Mouse (Mus musculus): ENCODE measurements around the gene Lgals9. TPM values are rescaled to one million over a fixed set of nuclear protein-coding genes. Genes with fewer than 3 reads are reported as not detected.

Gene Lgals9
- total and polyA plus RNA-seq, 2 experiments from 2014 or later: 15.7 to 16.5 TPM

- Histone ChIP-seq H3K36me3 (ENCODE audit: insufficient read depth, low read length) (peaks cover 30% of the 10 kb centered on the region), H3K27ac (ENCODE audit: low read depth, low read length) (no peak overlapping the region), H3K4me3 (ENCODE audit: low read depth, low read length) (no peak overlapping the region), H3K9ac (replicated peaks; ENCODE audit: low read length, poor library complexity, severe bottlenecking) (no peak overlapping the region), H3K27me3 (ENCODE audit: insufficient read depth, low read length) (no peaks in the 10 kb centered on the region), H3K9me3 (ENCODE audit: low read length) (no peaks in the 10 kb centered on the region), H3K4me1 (ENCODE audit: insufficient read depth, low read length) (no peaks in the 10 kb centered on the region), H3K4me2 (ENCODE audit: low read depth, low read length, poor library complexity, severe bottlenecking) (no peak overlapping the region)
- TF ChIP-seq CTCF (IDR thresholded peaks at IDR 0.05): no peak
- 57% methylated on average over 12 of the region's 12 CpGs for WGBS
- DNase-seq (ENCODE audit: low spot score) (peak; percentile 44), ATAC-seq (ENCODE audit: low FRiP score) (no peak)
Measured at GRCm38 (mm10) chr11:79016236-79016635, 31.5 kb upstream of the Lgals9 start.

- Histone ChIP-seq H3K36me3 (ENCODE audit: insufficient read depth, low read length) (peaks cover 27% of the 10 kb centered on the region), H3K4me1 (ENCODE audit: insufficient read depth, low read length) (no peaks in the 10 kb centered on the region), H3K9me3 (ENCODE audit: low read length) (no peaks in the 10 kb centered on the region), H3K27me3 (ENCODE audit: insufficient read depth, low read length) (no peaks in the 10 kb centered on the region), H3K4me2 (ENCODE audit: low read depth, low read length, poor library complexity, severe bottlenecking) (no peak overlapping the region), H3K27ac (ENCODE audit: low read depth, low read length) (no peak overlapping the region), H3K9ac (replicated peaks; ENCODE audit: low read length, poor library complexity, severe bottlenecking) (no peak overlapping the region), H3K4me3 (ENCODE audit: low read depth, low read length) (no peak overlapping the region)
- TF ChIP-seq CTCF (IDR thresholded peaks at IDR 0.05): no peak
- DNase-seq (ENCODE audit: low spot score): no peak
- WGBS: 89% methylated on average over 24 of the region's 24 CpGs
- ATAC-seq (ENCODE audit: low FRiP score): no peak
Measured at GRCm38 (mm10) chr11:79015660-79016215, 31.0 kb upstream of the Lgals9 start.

DNA sequence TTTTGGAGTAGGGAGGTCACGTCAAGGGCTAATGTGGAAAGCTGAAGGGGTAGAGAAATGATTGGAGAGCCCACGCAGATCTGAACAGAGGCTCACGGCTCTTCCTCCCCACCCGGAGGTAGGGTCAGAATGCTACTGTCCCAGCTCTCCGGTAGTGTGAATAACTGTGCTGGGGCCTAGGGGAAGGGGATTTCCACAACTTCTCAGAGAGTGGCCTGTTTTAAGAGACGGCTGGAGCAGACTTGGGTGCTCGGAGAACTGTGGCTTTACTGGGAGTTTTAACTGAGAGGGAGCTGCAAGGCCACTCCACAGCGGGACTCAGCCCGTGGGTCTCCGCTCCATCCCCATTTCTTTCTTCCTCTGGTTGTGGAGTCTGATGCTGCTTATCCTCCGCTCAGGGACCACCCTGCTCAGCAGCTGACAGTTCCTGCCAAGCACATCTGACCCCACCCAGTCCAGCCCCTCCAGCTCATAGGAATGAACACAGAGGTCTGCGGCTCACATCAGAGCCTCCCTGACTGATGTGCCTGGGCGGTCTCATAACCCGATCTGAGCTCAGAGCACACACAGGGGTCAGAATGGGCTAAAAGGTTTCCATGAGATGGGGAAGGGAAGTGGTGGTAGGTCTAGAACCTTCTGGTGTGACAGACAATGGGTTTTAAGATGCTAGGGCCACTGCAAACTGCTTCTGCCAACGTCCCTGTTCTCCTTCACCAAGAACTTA, 30.0 kb upstream of the Lgals9 start:
- no peak overlapping the region for H3K27ac ChIP-seq (ENCODE audit: low read depth, low read length)
- H3K9ac ChIP-seq (replicated peaks; ENCODE audit: low read length, poor library complexity, severe bottlenecking): no peak overlapping the region
- no peaks in the 10 kb centered on the region for H3K4me1 ChIP-seq (ENCODE audit: insufficient read depth, low read length)
- peaks cover 18% of the 10 kb centered on the region for H3K36me3 ChIP-seq (ENCODE audit: insufficient read depth, low read length)
- TF ChIP-seq CTCF (IDR thresholded peaks at IDR 0.05): no peak
- H3K9me3 ChIP-seq (ENCODE audit: low read length): no peaks in the 10 kb centered on the region
- no peak for ATAC-seq (ENCODE audit: low FRiP score)
- 59% methylated on average over 15 of the region's 15 CpGs for WGBS
- H3K4me3 ChIP-seq (ENCODE audit: low read depth, low read length): no peak overlapping the region
- H3K27me3 ChIP-seq (ENCODE audit: insufficient read depth, low read length): no peaks in the 10 kb centered on the region
- DNase-seq (ENCODE audit: low spot score): no peak
- H3K4me2 ChIP-seq (ENCODE audit: low read depth, low read length, poor library complexity, severe bottlenecking): no peak overlapping the region

- WGBS: 63% methylated on average over 9 of the region's 9 CpGs
- H3K36me3 ChIP-seq (ENCODE audit: insufficient read depth, low read length): peaks cover 16% of the 10 kb centered on the region
- no peaks in the 10 kb centered on the region for H3K9me3 ChIP-seq (ENCODE audit: low read length)
- H3K27ac ChIP-seq (ENCODE audit: low read depth, low read length): no peak overlapping the region
- H3K27me3 ChIP-seq (ENCODE audit: insufficient read depth, low read length): no peaks in the 10 kb centered on the region
- H3K4me2 ChIP-seq (ENCODE audit: low read depth, low read length, poor library complexity, severe bottlenecking): no peak overlapping the region
- no peaks in the 10 kb centered on the region for H3K4me1 ChIP-seq (ENCODE audit: insufficient read depth, low read length)
- H3K9ac ChIP-seq (replicated peaks; ENCODE audit: low read length, poor library complexity, severe bottlenecking): no peak overlapping the region
- DNase-seq (ENCODE audit: low spot score) (no peak), ATAC-seq (ENCODE audit: low FRiP score) (no peak)
- TF ChIP-seq CTCF (IDR thresholded peaks at IDR 0.05): no peak
- H3K4me3 ChIP-seq (ENCODE audit: low read depth, low read length): no peak overlapping the region
Measured at GRCm38 (mm10) chr11:79013806-79014205, 29.1 kb upstream of the Lgals9 start.

GRCm38 (mm10) chr11:79013056-79013455, 28.3 kb upstream of the Lgals9 start:
- peaks cover 11% of the 10 kb centered on the region; the same call in 1 of the 2 replicates for H3K36me3 ChIP-seq (ENCODE audit: insufficient read depth, low read length)
- no peak overlapping the region for H3K9ac ChIP-seq (replicated peaks; ENCODE audit: low read length, poor library complexity, severe bottlenecking)
- DNase-seq (ENCODE audit: low spot score) (no peak), ATAC-seq (ENCODE audit: low FRiP score) (no peak)
- H3K4me3 ChIP-seq (ENCODE audit: low read depth, low read length): no peak overlapping the region
- no peak overlapping the region for H3K4me2 ChIP-seq (ENCODE audit: low read depth, low read length, poor library complexity, severe bottlenecking)
- H3K9me3 ChIP-seq (ENCODE audit: low read length): no peaks in the 10 kb centered on the region
- H3K27ac ChIP-seq (ENCODE audit: low read depth, low read length): no peak overlapping the region
- H3K4me1 ChIP-seq (ENCODE audit: insufficient read depth, low read length): no peaks in the 10 kb centered on the region
- TF ChIP-seq CTCF (IDR thresholded peaks at IDR 0.05): no peak
- no peaks in the 10 kb centered on the region for H3K27me3 ChIP-seq (ENCODE audit: insufficient read depth, low read length)

DNA sequence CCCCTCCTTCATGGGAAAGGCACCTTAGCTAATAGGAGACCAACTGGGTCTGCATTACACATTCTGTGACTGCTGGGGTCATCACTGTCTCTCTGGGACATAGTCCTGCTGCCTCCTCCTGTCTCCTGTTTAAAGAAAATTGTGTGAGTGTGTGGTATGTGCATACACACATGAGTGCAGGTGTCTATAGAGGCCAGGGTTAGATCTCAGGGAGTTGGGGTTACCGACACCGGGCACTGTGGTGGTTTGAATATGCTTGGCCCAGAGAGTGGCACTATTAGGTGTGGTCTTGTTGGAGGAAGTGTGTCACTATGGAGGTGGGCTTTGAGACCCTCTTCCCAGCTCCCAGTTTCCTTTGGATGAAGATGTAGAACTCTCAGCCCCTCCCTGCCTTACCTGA, 27.8 kb upstream of the Lgals9 start:
- ATAC-seq (ENCODE audit: low FRiP score): no peak
- peaks cover 11% of the 10 kb centered on the region; the same call in 1 of the 2 replicates for H3K36me3 ChIP-seq (ENCODE audit: insufficient read depth, low read length)
- no peak overlapping the region for H3K27ac ChIP-seq (ENCODE audit: low read depth, low read length)
- H3K27me3 ChIP-seq (ENCODE audit: insufficient read depth, low read length): no peaks in the 10 kb centered on the region
- H3K9me3 ChIP-seq (ENCODE audit: low read length): no peaks in the 10 kb centered on the region
- no peaks in the 10 kb centered on the region for H3K4me1 ChIP-seq (ENCODE audit: insufficient read depth, low read length)
- DNase-seq (ENCODE audit: low spot score): no peak
- no peak for TF ChIP-seq CTCF (IDR thresholded peaks at IDR 0.05)
- H3K4me2 ChIP-seq (ENCODE audit: low read depth, low read length, poor library complexity, severe bottlenecking): no peak overlapping the region
- no peak overlapping the region for H3K4me3 ChIP-seq (ENCODE audit: low read depth, low read length)
- H3K9ac ChIP-seq (replicated peaks; ENCODE audit: low read length, poor library complexity, severe bottlenecking): no peak overlapping the region
- 94% methylated on average over 2 of the region's 2 CpGs for WGBS
